Mouse (Mus musculus) lung, embryonic 16.5 days (tissue): ENCODE data around the gene Sh3glb2. TPM values are rescaled to one million over a fixed set of nuclear protein-coding genes. Genes with fewer than 3 reads are reported as not detected.

Source experiments
- ATAC-seq: fragments of 200-750 bp; cut with Nextera tagmentation; 2 replicates; pipeline ENCODE4 v1.8.0; 2017; ENCODE audit warnings: low read depth, mild to moderate bottlenecking, moderate library complexity
- H3K27ac ChIP-seq: fragments of 300-500 bp; sonication (generic); 2 replicates; pipeline ENCODE4 v1.5.1; 2014; ENCODE audit warnings: mild to moderate bottlenecking, control low read depth, low read length
- H3K27me3 ChIP-seq: fragments of 300-500 bp; sonication (generic); 2 replicates; pipeline ENCODE4 v1.6.1; 2014; ENCODE audit warnings: low read depth, low read length, mixed read lengths; ENCODE audit not compliant: control insufficient read depth, insufficient read depth
- H3K36me3 ChIP-seq: fragments of 300-500 bp; sonication (generic); 2 replicates; pipeline ENCODE4 v1.6.1; 2014; ENCODE audit warnings: low read length; ENCODE audit not compliant: control insufficient read depth, insufficient read depth
- H3K4me1 ChIP-seq: fragments of 300-500 bp; sonication (generic); replicated peaks from 2 replicates; pipeline ENCODE4 v1.6.1; 2014; ENCODE audit warnings: low read length, mixed read lengths; ENCODE audit not compliant: control insufficient read depth, insufficient read depth
- H3K4me2 ChIP-seq: fragments of 300-500 bp; sonication (generic); 2 replicates; pipeline ENCODE4 v1.6.1; 2014; ENCODE audit warnings: low read depth, low read length, control low read depth
- H3K4me3 ChIP-seq: fragments of 300-500 bp; sonication (generic); 2 replicates; pipeline ENCODE4 v1.5.1; 2014; ENCODE audit warnings: mild to moderate bottlenecking, low read length, control low read depth
- H3K9ac ChIP-seq: fragments of 300-500 bp; sonication (generic); 2 replicates; pipeline ENCODE4 v1.6.1; 2014; ENCODE audit warnings: low read length, control low read depth
- H3K9me3 ChIP-seq: fragments of 300-500 bp; sonication (generic); 2 replicates; pipeline ENCODE4 v1.6.1; 2016; ENCODE audit warnings: low read length; ENCODE audit not compliant: control insufficient read depth
- WGBS: fragments of 180-500 bp; shearing (Covaris S2); extraction: QIAGEN DNeasy Blood & Tissue Kit; methylation state at CpG from one replicate; pipeline ENCODE4 v1.1.7; 2014; 5-methylcytosine and 5-hydroxymethylcytosine counted together
- polyA plus RNA-seq: library from polyadenylated mRNA; unstranded; fragments of >200 nt; fragmentation: Nextera tagmentation; extraction: Ambion mirVana; gene quantifications from 2 replicates; pipeline ENCODE4 v1.2.1, GENCODE M21; 2015

Gene Sh3glb2
- polyA plus RNA-seq, 1 experiment from 2014 or later, result 83.9 TPM

- Histone ChIP-seq H3K27ac (no peak overlapping the region), H3K27me3 (no peaks in the 10 kb centered on the region), H3K36me3 (0 out of 2 replicates have a peak, but pooled peaks cover 2% of the 10 kb centered on the region), H3K4me2 (no peak overlapping the region), H3K9me3 (no peaks in the 10 kb centered on the region), H3K9ac (0 out of 2 replicates have a peak overlapping the region, but pooled peaks have one; percentile 21), H3K4me3 (no peak overlapping the region), H3K4me1 (peaks cover 23% of the 10 kb centered on the region)
- ATAC-seq, result no peak
- WGBS, result 41% methylated on average over 4 of the region's 4 CpGs
Observed at GRCm38 (mm10) chr2:30356266-30356665, 2.9 kb downstream of the Sh3glb2 start.

- Histone ChIP-seq H3K4me2 (no peak overlapping the region), H3K9ac (no peak overlapping the region), H3K36me3 (0 out of 2 replicates have a peak, but pooled peaks cover 2% of the 10 kb centered on the region), H3K4me3 (no peak overlapping the region), H3K4me1 (peaks cover 23% of the 10 kb centered on the region), H3K9me3 (no peaks in the 10 kb centered on the region), H3K27ac (no peak overlapping the region), H3K27me3 (no peaks in the 10 kb centered on the region)
- ATAC-seq, result no peak
- 55% methylated on average over 4 of the region's 4 CpGs for WGBS
Observed at GRCm38 (mm10) chr2:30355861-30356260, 3.3 kb downstream of the Sh3glb2 start.

GRCm38 (mm10) chr2:30351149-30351548, 8.0 kb downstream of the Sh3glb2 start:
- Histone ChIP-seq H3K4me3 (no peak overlapping the region), H3K36me3 (peaks cover 17% of the 10 kb centered on the region; the same call in 1 of the 2 replicates), H3K4me2 (no peak overlapping the region), H3K9ac (no peak overlapping the region), H3K27me3 (no peaks in the 10 kb centered on the region), H3K9me3 (no peaks in the 10 kb centered on the region), H3K27ac (no peak overlapping the region), H3K4me1 (peaks cover 4% of the 10 kb centered on the region; the same call in 1 of the 2 replicates)
- 54% methylated on average over 2 of the region's 2 CpGs for WGBS
- ATAC-seq, result no peak

- H3K9ac ChIP-seq, result no peak overlapping the region
- no peaks in the 10 kb centered on the region for H3K27me3 ChIP-seq
- H3K4me1 ChIP-seq, result no peaks in the 10 kb centered on the region
- no peak overlapping the region for H3K4me3 ChIP-seq
- H3K9me3 ChIP-seq, result no peaks in the 10 kb centered on the region
- no peak for ATAC-seq
- no peak overlapping the region for H3K27ac ChIP-seq
- WGBS, result 94% methylated on average over 6 of the region's 6 CpGs
- peaks cover 25% of the 10 kb centered on the region for H3K36me3 ChIP-seq
- no peak overlapping the region for H3K4me2 ChIP-seq
Observed at GRCm38 (mm10) chr2:30349196-30349595, 9.9 kb downstream of the Sh3glb2 start.

GRCm38 (mm10) chr2:30345971-30346676, 13.0 kb downstream of the Sh3glb2 start:
- no peak for ATAC-seq
- Histone ChIP-seq H3K4me3 (no peak overlapping the region), H3K27me3 (no peaks in the 10 kb centered on the region), H3K9ac (no peak overlapping the region), H3K4me2 (no peak overlapping the region), H3K36me3 (peaks cover 47% of the 10 kb centered on the region), H3K27ac (no peak overlapping the region), H3K9me3 (no peaks in the 10 kb centered on the region), H3K4me1 (no peaks in the 10 kb centered on the region)
- WGBS, result 86% methylated on average over 7 of the region's 7 CpGs

- H3K9me3 ChIP-seq, result no peaks in the 10 kb centered on the region
- no peak overlapping the region for H3K4me3 ChIP-seq
- H3K4me2 ChIP-seq, result no peak overlapping the region
- ATAC-seq, result peak; percentile 43
- H3K27me3 ChIP-seq, result no peaks in the 10 kb centered on the region
- WGBS, result 56% methylated on average over 14 of the region's 14 CpGs
- no peak overlapping the region for H3K27ac ChIP-seq
- no peaks in the 10 kb centered on the region for H3K4me1 ChIP-seq
- H3K36me3 ChIP-seq, result peaks cover 55% of the 10 kb centered on the region
- H3K9ac ChIP-seq, result no peak overlapping the region
Observed at GRCm38 (mm10) chr2:30343601-30344137, 15.5 kb downstream of the Sh3glb2 start.

- Histone ChIP-seq H3K9ac (no peak overlapping the region), H3K4me2 (no peak overlapping the region), H3K4me1 (no peaks in the 10 kb centered on the region), H3K36me3 (peaks cover 53% of the 10 kb centered on the region), H3K27me3 (no peaks in the 10 kb centered on the region), H3K27ac (no peak overlapping the region), H3K4me3 (no peak overlapping the region), H3K9me3 (no peaks in the 10 kb centered on the region)
- WGBS, result 82% methylated on average over 7 of the region's 7 CpGs
- ATAC-seq, result no peak
Observed at GRCm38 (mm10) chr2:30342544-30342943, 16.6 kb downstream of the Sh3glb2 start.

- no peaks in the 10 kb centered on the region for H3K4me1 ChIP-seq
- no peak overlapping the region for H3K27ac ChIP-seq
- no peak overlapping the region for H3K9ac ChIP-seq
- H3K27me3 ChIP-seq, result no peaks in the 10 kb centered on the region
- no peaks in the 10 kb centered on the region for H3K9me3 ChIP-seq
- ATAC-seq, result no peak
- H3K4me2 ChIP-seq, result no peak overlapping the region
- no peak overlapping the region for H3K4me3 ChIP-seq
- H3K36me3 ChIP-seq, result peaks cover 50% of the 10 kb centered on the region
- WGBS, result 92% methylated on average over 3 of the region's 3 CpGs
Observed at GRCm38 (mm10) chr2:30342061-30342460, 17.1 kb downstream of the Sh3glb2 start.

GRCm38 (mm10) chr2:30337179-30337578, 22.0 kb downstream of the Sh3glb2 start:
- H3K27me3 ChIP-seq, result no peaks in the 10 kb centered on the region

More at GRCm38 (mm10) chr2:30337179-30337578, 22.0 kb downstream of the Sh3glb2 start:
- 60% methylated on average over 12 of the region's 12 CpGs for WGBS
- Histone ChIP-seq H3K4me2 (no peak overlapping the region), H3K36me3 (peaks cover 56% of the 10 kb centered on the region), H3K4me3 (no peak overlapping the region), H3K9me3 (no peaks in the 10 kb centered on the region), H3K4me1 (no peaks in the 10 kb centered on the region), H3K27ac (no peak overlapping the region), H3K9ac (no peak overlapping the region)
- no peak for ATAC-seq
